Mouse (Mus musculus) kidney, postnatal 0 days (tissue): Measurements from ENCODE around the gene Zswim2. TPM values are rescaled to one million over a fixed set of nuclear protein-coding genes. Genes with fewer than 3 reads are reported as not detected.

ENCODE experiments used
- ATAC-seq: fragments of 200-750 bp; cut with Nextera tagmentation; replicated peaks from 2 replicates; pipeline ENCODE4 v1.8.0; 2017; ENCODE audit warnings: low read depth, moderate number of reproducible peaks, moderate TSS enrichment, moderate library complexity; ENCODE audit not compliant: low FRiP score
- DNase-seq: peaks from one replicate; pipeline ENCODE4 v3.0.0-alpha.2; 2016; ENCODE audit warnings: low spot score
- H3K27ac ChIP-seq: fragments of 300-500 bp; sonication (generic); 2 replicates; pipeline ENCODE4 v1.5.1; 2014; ENCODE audit warnings: mild to moderate bottlenecking
- H3K27me3 ChIP-seq: fragments of 300-500 bp; sonication (generic); 2 replicates; pipeline ENCODE4 v1.6.1; 2014; ENCODE audit warnings: low read length, mixed read lengths; ENCODE audit not compliant: insufficient read depth
- H3K36me3 ChIP-seq: fragments of 300-500 bp; sonication (generic); 2 replicates; pipeline ENCODE4 v1.6.1; 2014; ENCODE audit warnings: low read length, mixed read lengths; ENCODE audit not compliant: insufficient read depth
- H3K4me1 ChIP-seq: fragments of 300-500 bp; sonication (generic); replicated peaks from 2 replicates; pipeline ENCODE4 v1.6.1; 2014; ENCODE audit warnings: antibody characterized with exemption, low read length, mixed read lengths; ENCODE audit not compliant: insufficient read depth
- H3K4me2 ChIP-seq: fragments of 300-500 bp; sonication (generic); 2 replicates; pipeline ENCODE4 v1.6.1; 2014; ENCODE audit warnings: mild to moderate bottlenecking, low read length, moderate library complexity, mixed read lengths
- H3K4me3 ChIP-seq: fragments of 300-500 bp; sonication (generic); replicated peaks from 2 replicates; pipeline ENCODE4 v1.5.1; 2014; ENCODE audit warnings: low read depth, low read length
- H3K9ac ChIP-seq: fragments of 300-500 bp; sonication (generic); 2 replicates; pipeline ENCODE4 v1.6.1; 2014; ENCODE audit warnings: low read depth, low read length
- H3K9me3 ChIP-seq: fragments of 300-500 bp; sonication (generic); replicated peaks from 2 replicates; pipeline ENCODE4 v1.6.1; 2016; ENCODE audit warnings: low read length, inconsistent platforms, mixed read lengths
- CTCF ChIP-seq: IDR thresholded peaks from 2 replicates; pipeline ENCODE4 v1.5.1; 2016; ENCODE audit warnings: antibody characterized with exemption, low read depth, mild to moderate bottlenecking, moderate library complexity
- WGBS: fragments of 180-500 bp; shearing (Covaris S2); extraction: QIAGEN DNeasy Blood & Tissue Kit; methylation state at CpG from one replicate; pipeline ENCODE4 v1.1.7; 2014; 5-methylcytosine and 5-hydroxymethylcytosine counted together
- polyA plus RNA-seq: library from polyadenylated mRNA; unstranded; fragments of >200 nt; fragmentation: Nextera tagmentation; extraction: Ambion mirVana; gene quantifications from 2 replicates; pipeline ENCODE4 v1.2.1, GENCODE M21; 2015

Zswim2 gene
- polyA plus RNA-seq, 1 experiment from 2014 or later = not detected

DNA sequence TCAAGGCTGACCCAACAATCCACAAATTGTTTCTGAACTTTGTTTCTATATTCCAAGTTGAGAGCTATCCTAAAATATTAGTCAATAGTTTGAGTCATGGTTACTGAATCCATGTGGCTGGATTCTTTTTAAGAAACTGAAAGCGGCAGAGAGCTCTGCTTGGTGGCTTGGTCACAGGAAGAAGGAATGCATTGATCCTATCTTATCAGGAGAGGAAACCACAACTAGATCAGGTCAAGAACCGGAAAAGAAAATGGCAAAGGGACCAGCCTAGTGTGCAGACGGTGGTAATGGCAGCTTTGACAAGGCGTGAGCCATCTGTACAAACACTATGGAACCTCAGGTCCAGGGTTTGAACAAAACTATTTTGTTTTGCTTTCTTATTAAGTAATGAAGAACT, 764 bp upstream of the Zswim2 start:
- Histone ChIP-seq H3K9ac (no peak overlapping the region), H3K4me2 (no peak overlapping the region), H3K36me3 (no peaks in the 10 kb centered on the region), H3K27ac (no peak overlapping the region), H3K9me3 (no peaks in the 10 kb centered on the region), H3K4me1 (0 out of 2 replicates have a peak, but pooled peaks cover 3% of the 10 kb centered on the region), H3K4me3 (no peak overlapping the region), H3K27me3 (no peaks in the 10 kb centered on the region)
- 67% methylated on average over 4 of the region's 4 CpGs for WGBS
- no peak for TF ChIP-seq CTCF
- DNase-seq (no peak), ATAC-seq (no peak)

DNA sequence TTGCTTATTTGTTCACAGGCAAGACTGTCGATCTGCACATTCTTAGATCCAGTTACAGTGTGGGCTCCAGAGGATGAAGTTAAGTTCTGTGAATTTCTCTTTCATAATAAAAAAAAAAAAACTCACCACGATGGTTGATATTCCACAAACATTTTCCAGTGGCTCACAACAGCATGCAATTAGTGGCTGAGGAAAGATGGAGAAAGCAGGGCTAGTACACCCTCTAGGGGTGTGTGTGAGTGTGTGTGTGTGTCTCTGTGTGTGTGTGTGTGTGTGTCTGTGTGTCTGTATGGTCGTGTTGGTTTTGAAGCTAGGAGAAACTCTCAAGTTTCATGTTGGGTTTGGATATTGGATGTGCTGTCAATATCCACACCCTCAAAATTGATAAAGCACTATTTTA, 350 bp upstream of the Zswim2 start:
- ATAC-seq = no peak

GRCm38 (mm10) chr2:83929478-83930088, 11.4 kb downstream of the Zswim2 start:
- 31% methylated on average over 2 of the region's 2 CpGs for WGBS
- TF ChIP-seq CTCF = no peak
- H3K4me1 ChIP-seq = no peaks in the 10 kb centered on the region
- H3K27me3 ChIP-seq = no peaks in the 10 kb centered on the region
- no peak for ATAC-seq
- peak; percentile 21 for DNase-seq
- no peak overlapping the region for H3K4me2 ChIP-seq
- H3K9me3 ChIP-seq = no peaks in the 10 kb centered on the region
- no peaks in the 10 kb centered on the region for H3K36me3 ChIP-seq
- H3K9ac ChIP-seq = no peak overlapping the region
- H3K4me3 ChIP-seq = no peak overlapping the region
- no peak overlapping the region for H3K27ac ChIP-seq

More for the DNA sequence above, 350 bp upstream of the Zswim2 start:
- no peak for DNase-seq
- Histone ChIP-seq H3K9ac (no peak overlapping the region), H3K4me2 (peak overlapping the region; percentile 46), H3K27me3 (no peaks in the 10 kb centered on the region), H3K4me1 (0 out of 2 replicates have a peak, but pooled peaks cover 3% of the 10 kb centered on the region), H3K27ac (no peak overlapping the region), H3K9me3 (no peaks in the 10 kb centered on the region), H3K4me3 (no peak overlapping the region), H3K36me3 (no peaks in the 10 kb centered on the region)
- WGBS = 29% methylated on average over 3 of the region's 3 CpGs
- TF ChIP-seq CTCF = no peak

DNA sequence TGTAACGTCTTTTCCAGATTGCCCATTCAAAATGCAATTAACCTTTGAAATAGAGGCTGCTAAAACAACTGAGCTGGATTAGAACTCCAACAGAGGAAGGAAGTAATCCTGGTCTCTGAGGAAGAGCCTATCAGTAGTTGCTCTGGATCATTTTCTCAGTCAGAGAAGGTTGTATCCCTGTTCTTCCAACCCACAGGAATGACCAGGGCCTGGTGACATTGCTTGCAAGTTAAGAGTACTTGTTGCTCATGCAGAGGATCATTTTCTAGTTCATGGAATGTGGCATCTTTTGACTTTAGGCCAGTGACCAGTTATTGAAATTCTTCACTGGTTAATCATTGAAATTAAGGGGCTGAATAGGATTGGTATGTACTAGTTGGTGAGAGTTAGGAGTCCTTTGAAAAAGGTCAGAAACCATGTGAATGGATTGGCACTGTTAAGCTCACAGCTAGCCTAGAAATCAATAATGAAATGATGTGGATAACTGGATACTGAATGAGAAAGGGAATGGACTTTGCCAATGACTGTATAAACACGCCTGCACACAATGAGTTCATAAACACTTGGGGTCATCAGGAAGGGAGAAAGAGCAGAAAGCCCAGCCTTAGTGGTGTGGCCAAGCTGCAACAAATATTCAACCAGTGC, 39.0 kb downstream of the Zswim2 start:
- ATAC-seq = 0 out of 2 replicates have a peak, but pooled peaks have one; percentile 43

GRCm38 (mm10) chr2:83893701-83894100, 47.3 kb downstream of the Zswim2 start:
- Histone ChIP-seq H3K9me3 (no peaks in the 10 kb centered on the region), H3K4me2 (no peak overlapping the region), H3K27me3 (no peaks in the 10 kb centered on the region), H3K27ac (no peak overlapping the region), H3K36me3 (no peaks in the 10 kb centered on the region), H3K9ac (no peak overlapping the region), H3K4me1 (no peaks in the 10 kb centered on the region), H3K4me3 (no peak overlapping the region)
- no peak for ATAC-seq
- no peak for TF ChIP-seq CTCF
- no peak for DNase-seq
- 92% methylated on average over 2 of the region's 2 CpGs for WGBS

More for the DNA sequence above, 39.0 kb downstream of the Zswim2 start:
- Histone ChIP-seq H3K9ac (no peak overlapping the region), H3K27ac (no peak overlapping the region), H3K4me3 (no peak overlapping the region), H3K27me3 (no peaks in the 10 kb centered on the region), H3K36me3 (no peaks in the 10 kb centered on the region), H3K4me1 (no peaks in the 10 kb centered on the region), H3K4me2 (no peak overlapping the region), H3K9me3 (no peaks in the 10 kb centered on the region)
- no peak for DNase-seq
- no peak for TF ChIP-seq CTCF
- WGBS = 69% methylated on average over 2 of the region's 2 CpGs

DNA sequence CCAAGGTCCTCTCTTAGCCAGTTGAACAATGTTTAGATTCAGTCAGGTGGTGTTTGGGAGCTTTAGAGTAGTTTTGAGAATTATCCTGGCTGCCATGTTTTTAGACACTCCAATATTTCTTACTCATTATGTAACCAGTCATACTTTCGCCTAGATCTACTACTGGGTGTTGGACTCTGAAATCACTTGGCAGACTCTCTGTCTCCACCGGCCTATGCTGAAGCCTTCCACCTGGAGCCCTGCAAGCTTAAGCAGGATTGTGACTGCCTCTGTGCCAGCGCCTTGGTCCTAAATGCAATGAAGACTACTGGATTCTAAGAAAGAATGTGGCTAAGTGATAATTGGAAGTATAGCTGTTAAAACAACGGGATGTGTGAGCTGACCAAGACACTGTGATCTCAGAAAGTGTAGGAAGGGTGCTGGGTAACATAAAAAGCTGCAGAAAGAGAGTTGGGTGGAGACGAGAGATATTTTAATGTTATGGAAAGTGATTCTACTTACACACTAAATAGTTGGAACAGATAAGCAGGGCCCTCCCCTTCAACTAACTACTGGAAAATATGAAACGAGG, 57.1 kb downstream of the Zswim2 start:
- no peak overlapping the region for H3K4me3 ChIP-seq
- 74% methylated on average over 6 of the region's 6 CpGs for WGBS
- no peaks in the 10 kb centered on the region for H3K4me1 ChIP-seq
- no peaks in the 10 kb centered on the region for H3K36me3 ChIP-seq
- DNase-seq (no peak), ATAC-seq (no peak)
- no peak for TF ChIP-seq CTCF
- H3K9ac ChIP-seq = no peak overlapping the region
- H3K9me3 ChIP-seq = no peaks in the 10 kb centered on the region
- no peak overlapping the region for H3K4me2 ChIP-seq
- H3K27ac ChIP-seq = no peak overlapping the region
- no peaks in the 10 kb centered on the region for H3K27me3 ChIP-seq

Other genes starting within 250 kb of the Zswim2 start
- 164 and 165 TPM in 2 replicates for gene Itgav, start 216.8 kb downstream of the Zswim2 start, polyA plus RNA-seq
- 2.5 and 2.7 TPM in 2 replicates for gene Fam171b, start 128.6 kb downstream of the Zswim2 start, polyA plus RNA-seq
- not detected in 2 replicates for gene Gm13698, start 14.5 kb upstream of the Zswim2 start, polyA plus RNA-seq
- gene Gm13693, start 20.3 kb upstream of the Zswim2 start, polyA plus RNA-seq = not detected in 2 replicates
- not detected in 2 replicates for gene Gm13695, start 26.1 kb upstream of the Zswim2 start, polyA plus RNA-seq
- not detected in 2 replicates for gene Gm13696, start 31.9 kb upstream of the Zswim2 start, polyA plus RNA-seq
- not detected in 2 replicates for gene Gm13694, start 37.7 kb upstream of the Zswim2 start, polyA plus RNA-seq
- gene Gm13697, start 43.5 kb upstream of the Zswim2 start, polyA plus RNA-seq = not detected in 2 replicates
- not detected in 2 replicates for gene Gm13691, start 49.3 kb upstream of the Zswim2 start, polyA plus RNA-seq